Mouse (Mus musculus) E14TG2a.4 (cell line): ENCODE measurements around the gene Ifrd2.

Experiments used
- CTCF ChIP-seq: conservative IDR thresholded peaks from 2 replicates; pipeline ENCODE4 v1.5.1; 2014; ENCODE audit warnings: low read length
- NANOG ChIP-seq: IDR thresholded peaks from 2 replicates; pipeline ENCODE4 v1.6.1; 2014; ENCODE audit warnings: borderline replicate concordance, low read length, mixed read lengths
- POU5F1 ChIP-seq: IDR thresholded peaks from 2 replicates; pipeline ENCODE4 v1.6.1; 2014; ENCODE audit warnings: low read length, borderline replicate concordance

- TF ChIP-seq CTCF (no peak), POU5F1 (no peak), NANOG (no peak)
Measured at GRCm38 (mm10) chr9:107538711-107539110, 48.7 kb upstream of the Ifrd2 start.
